Mouse (Mus musculus): ENCODE measurements around the gene Glipr2. TPM values are rescaled to one million over a fixed set of nuclear protein-coding genes. Genes with fewer than 3 reads are reported as not detected.

Glipr2 gene
- total and polyA plus RNA-seq, 2 experiments from 2014 or later: 21.0 to 27.8 TPM

GRCm38 (mm10) chr4:44012376-44013367 is 55.5 kb downstream of the Glipr2 start:
- Histone ChIP-seq H3K4me1 (ENCODE audit: insufficient read depth, low read length) (peaks cover 14% of the 10 kb centered on the region), H3K27ac (peak overlapping the region; percentile 89), H3K36me3 (ENCODE audit: insufficient read depth, low read length) (no peaks in the 10 kb centered on the region), H3K9me3 (ENCODE audit: low read length) (no peaks in the 10 kb centered on the region), H3K9ac (replicated peaks; ENCODE audit: low read length) (peak overlapping the region; percentile 88), H3K4me2 (ENCODE audit: low read depth, low read length) (peak overlapping the region; percentile 94), H3K27me3 (ENCODE audit: insufficient read depth, low read length) (no peaks in the 10 kb centered on the region), H3K4me3 (ENCODE audit: low read length) (peak overlapping the region; percentile 89)
- ATAC-seq (peak; percentile 99), DNase-seq (ENCODE audit: low spot score) (peak; percentile 96)
- WGBS: 2% methylated on average over 77 of the region's 77 CpGs
- TF ChIP-seq CTCF (IDR thresholded peaks at IDR 0.05; ENCODE audit: low read depth): peak; percentile 20; the same call in 1 of the 2 replicates

- Histone ChIP-seq H3K27ac (0 out of 2 replicates have a peak overlapping the region, but pooled peaks have one; percentile 89), H3K4me3 (ENCODE audit: low read length) (peak overlapping the region; percentile 89), H3K9me3 (ENCODE audit: low read length) (no peaks in the 10 kb centered on the region), H3K9ac (replicated peaks; ENCODE audit: low read length) (peak overlapping the region; percentile 88), H3K4me2 (ENCODE audit: low read depth, low read length) (peak overlapping the region; percentile 94), H3K36me3 (ENCODE audit: insufficient read depth, low read length) (no peaks in the 10 kb centered on the region), H3K4me1 (ENCODE audit: insufficient read depth, low read length) (peaks cover 14% of the 10 kb centered on the region), H3K27me3 (ENCODE audit: insufficient read depth, low read length) (no peaks in the 10 kb centered on the region)
- ATAC-seq: no peak
- 29% methylated on average over 11 of the region's 11 CpGs for whole genome bisulfite sequencing
- TF ChIP-seq CTCF (IDR thresholded peaks at IDR 0.05; ENCODE audit: low read depth): no peak
- no peak for DNase-seq (ENCODE audit: low spot score)
Observed at GRCm38 (mm10) chr4:44013391-44014070, 56.3 kb downstream of the Glipr2 start.

DNA sequence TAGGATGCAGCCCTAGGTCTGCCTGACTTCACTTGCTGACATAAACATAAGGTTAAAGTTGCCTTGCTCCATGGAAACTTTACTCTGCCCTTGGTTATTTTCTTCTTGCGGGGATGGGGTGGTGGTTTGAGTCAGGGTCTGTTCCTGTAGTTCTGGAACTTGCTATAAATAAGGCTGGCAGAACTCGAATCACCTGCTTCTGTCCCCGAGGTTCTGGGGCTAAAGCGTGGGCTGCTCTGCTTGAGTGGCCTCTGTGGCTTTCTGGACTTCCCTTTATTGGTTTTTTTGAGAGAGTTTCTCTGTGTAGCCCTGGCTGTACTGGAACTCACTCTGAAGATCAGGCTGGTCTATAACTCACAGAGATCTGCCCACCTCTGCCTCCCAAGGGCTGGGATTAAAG is 58.9 kb downstream of the Glipr2 start:
- peaks cover 18% of the 10 kb centered on the region for H3K36me3 ChIP-seq (ENCODE audit: insufficient read depth, low read length)
- DNase-seq (ENCODE audit: low spot score) (no peak), ATAC-seq (no peak)
- H3K27ac ChIP-seq: no peak overlapping the region
- WGBS: 95% methylated on average over 4 of the region's 4 CpGs
- no peak overlapping the region for H3K4me3 ChIP-seq (ENCODE audit: low read length)
- no peak overlapping the region for H3K9ac ChIP-seq (replicated peaks; ENCODE audit: low read length)
- no peak overlapping the region for H3K4me2 ChIP-seq (ENCODE audit: low read depth, low read length)
- TF ChIP-seq CTCF (IDR thresholded peaks at IDR 0.05; ENCODE audit: low read depth): no peak
- H3K9me3 ChIP-seq (ENCODE audit: low read length): no peaks in the 10 kb centered on the region
- H3K4me1 ChIP-seq (ENCODE audit: insufficient read depth, low read length): peaks cover 14% of the 10 kb centered on the region
- no peaks in the 10 kb centered on the region for H3K27me3 ChIP-seq (ENCODE audit: insufficient read depth, low read length)

- Histone ChIP-seq H3K4me3 (ENCODE audit: low read length) (no peak overlapping the region), H3K27me3 (ENCODE audit: insufficient read depth, low read length) (no peaks in the 10 kb centered on the region), H3K4me2 (ENCODE audit: low read depth, low read length) (no peak overlapping the region), H3K9me3 (ENCODE audit: low read length) (no peaks in the 10 kb centered on the region), H3K4me1 (ENCODE audit: insufficient read depth, low read length) (peaks cover 14% of the 10 kb centered on the region), H3K36me3 (ENCODE audit: insufficient read depth, low read length) (peaks cover 25% of the 10 kb centered on the region), H3K27ac (no peak overlapping the region), H3K9ac (replicated peaks; ENCODE audit: low read length) (no peak overlapping the region)
- 94% methylated on average over 12 of the region's 12 CpGs for WGBS
- ATAC-seq: no peak
- DNase-seq (ENCODE audit: low spot score): no peak
- TF ChIP-seq CTCF (IDR thresholded peaks at IDR 0.05; ENCODE audit: low read depth): no peak
Observed at GRCm38 (mm10) chr4:44016791-44017190, 59.6 kb downstream of the Glipr2 start.

- Histone ChIP-seq H3K4me1 (ENCODE audit: insufficient read depth, low read length) (no peaks in the 10 kb centered on the region), H3K9ac (replicated peaks; ENCODE audit: low read length) (no peak overlapping the region), H3K36me3 (ENCODE audit: insufficient read depth, low read length) (peaks cover 60% of the 10 kb centered on the region), H3K27ac (no peak overlapping the region), H3K4me2 (ENCODE audit: low read depth, low read length) (no peak overlapping the region), H3K4me3 (ENCODE audit: low read length) (no peak overlapping the region), H3K27me3 (ENCODE audit: insufficient read depth, low read length) (no peaks in the 10 kb centered on the region), H3K9me3 (ENCODE audit: low read length) (no peaks in the 10 kb centered on the region)
- no peak for TF ChIP-seq CTCF (IDR thresholded peaks at IDR 0.05; ENCODE audit: low read depth)
- 88% methylated on average over 4 of the region's 4 CpGs for WGBS
- ATAC-seq (no peak), DNase-seq (ENCODE audit: low spot score) (no peak)
Observed at GRCm38 (mm10) chr4:44022323-44022722, 65.1 kb downstream of the Glipr2 start.

- Histone ChIP-seq H3K4me2 (ENCODE audit: low read depth, low read length) (no peak overlapping the region), H3K27ac (no peak overlapping the region), H3K9ac (replicated peaks; ENCODE audit: low read length) (no peak overlapping the region), H3K27me3 (ENCODE audit: insufficient read depth, low read length) (no peaks in the 10 kb centered on the region), H3K36me3 (ENCODE audit: insufficient read depth, low read length) (peaks cover 64% of the 10 kb centered on the region), H3K4me1 (ENCODE audit: insufficient read depth, low read length) (no peaks in the 10 kb centered on the region), H3K4me3 (ENCODE audit: low read length) (no peak overlapping the region), H3K9me3 (ENCODE audit: low read length) (no peaks in the 10 kb centered on the region)
- WGBS: 89% methylated on average over 11 of the region's 11 CpGs
- no peak for TF ChIP-seq CTCF (IDR thresholded peaks at IDR 0.05; ENCODE audit: low read depth)
- DNase-seq (ENCODE audit: low spot score) (no peak), ATAC-seq (no peak)
Observed at GRCm38 (mm10) chr4:44022766-44023165, 65.6 kb downstream of the Glipr2 start.

Measured in hindbrain, postnatal 0 days (tissue).